Mouse (Mus musculus) yolk sac, embryonic 10.5 days (tissue): ENCODE results near the gene Gpat3.
A peak's percentile ranks its signal among the peaks of the same experiment; 100 is the strongest.

Experiments used
- DNase-seq: peaks from one replicate; pipeline ENCODE4 v3.0.0-alpha.2; 2017; ENCODE audit warnings: low spot score

Gene Gpat3

DNA sequence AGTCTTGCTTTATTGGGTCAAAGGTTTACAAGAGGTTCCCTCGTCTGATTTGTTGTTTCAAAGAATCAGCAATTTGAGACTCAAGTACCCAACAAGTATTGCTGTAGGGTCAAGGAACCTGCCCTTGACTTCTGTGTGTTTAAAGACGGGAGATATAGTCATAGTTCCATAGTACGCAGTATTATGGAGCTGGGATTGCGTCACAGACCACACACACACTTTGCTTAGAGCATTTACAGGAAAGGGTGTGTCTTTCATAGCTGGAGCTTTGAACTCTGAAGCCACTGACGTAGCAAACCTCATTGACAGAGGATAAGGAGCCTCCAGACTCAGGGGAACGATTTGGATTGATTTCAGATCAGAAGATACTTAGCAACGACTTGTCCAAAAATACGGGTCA, 70.9 kb downstream of the Gpat3 start:
- DNase-seq = no peak

DNA sequence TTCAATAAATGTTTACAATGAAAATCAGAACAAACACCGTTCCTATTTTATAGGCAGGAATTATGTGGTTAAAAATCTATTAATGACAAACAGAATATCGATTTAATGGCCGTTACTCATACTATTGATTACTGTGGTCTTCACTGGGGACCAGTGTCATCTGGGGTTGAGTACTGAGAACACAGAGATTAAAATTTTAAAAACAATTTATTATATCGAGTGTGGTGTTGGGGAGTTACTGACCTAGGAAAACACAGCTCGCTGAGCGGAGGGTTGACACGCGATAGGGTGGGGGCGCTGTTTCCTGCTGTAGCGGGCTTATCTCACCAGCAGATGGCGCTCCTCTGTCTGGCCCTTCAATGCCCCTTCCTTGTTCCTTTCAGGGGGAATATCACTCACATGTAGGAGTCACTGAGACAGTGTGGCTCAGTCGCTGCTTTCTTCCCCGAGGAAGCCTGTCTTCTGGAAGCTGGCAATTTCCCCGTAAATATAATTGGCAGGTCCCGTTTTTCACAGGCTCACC, 71.8 kb downstream of the Gpat3 start:
- DNase-seq = peak; percentile 17

DNA sequence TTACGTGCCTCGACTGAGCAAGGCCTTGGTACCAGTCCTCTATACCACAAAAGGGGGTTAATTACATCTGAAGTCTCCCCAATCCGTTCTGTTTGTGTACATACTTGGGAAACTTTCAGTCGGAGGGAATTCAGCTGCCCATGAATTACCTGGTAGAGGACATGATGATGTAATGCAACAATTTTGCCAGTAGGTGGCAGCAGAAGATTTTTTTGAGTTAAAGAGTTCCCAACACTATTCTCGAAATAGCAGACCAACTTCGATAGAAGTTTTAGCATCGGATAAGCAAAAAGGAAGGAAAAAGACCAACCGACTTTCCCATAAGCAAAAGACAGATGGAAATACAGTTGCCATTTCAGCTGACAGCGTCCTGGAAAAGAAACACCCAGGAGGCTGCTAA, 73.6 kb downstream of the Gpat3 start:
- peak; percentile 20 for DNase-seq

DNA sequence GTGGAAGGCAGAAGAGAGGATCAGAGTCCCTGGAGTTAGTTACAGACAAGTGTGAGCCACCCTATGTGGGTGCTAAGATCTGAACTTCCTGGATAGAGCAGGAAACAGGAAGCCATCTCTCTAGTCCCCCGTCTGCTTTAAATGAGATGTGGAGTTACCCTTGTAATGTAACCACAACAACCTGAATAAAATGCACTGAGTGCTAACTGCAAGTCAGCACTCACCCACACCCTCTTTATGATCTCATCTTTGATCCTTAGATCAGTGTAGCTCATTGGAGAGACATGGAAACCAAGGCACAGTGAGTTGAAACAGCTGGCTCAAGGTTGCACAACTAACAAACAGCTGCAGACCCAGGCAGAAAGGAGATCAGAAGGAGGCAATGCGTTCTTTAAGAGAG, 84.2 kb downstream of the Gpat3 start:
- no peak for DNase-seq

DNA sequence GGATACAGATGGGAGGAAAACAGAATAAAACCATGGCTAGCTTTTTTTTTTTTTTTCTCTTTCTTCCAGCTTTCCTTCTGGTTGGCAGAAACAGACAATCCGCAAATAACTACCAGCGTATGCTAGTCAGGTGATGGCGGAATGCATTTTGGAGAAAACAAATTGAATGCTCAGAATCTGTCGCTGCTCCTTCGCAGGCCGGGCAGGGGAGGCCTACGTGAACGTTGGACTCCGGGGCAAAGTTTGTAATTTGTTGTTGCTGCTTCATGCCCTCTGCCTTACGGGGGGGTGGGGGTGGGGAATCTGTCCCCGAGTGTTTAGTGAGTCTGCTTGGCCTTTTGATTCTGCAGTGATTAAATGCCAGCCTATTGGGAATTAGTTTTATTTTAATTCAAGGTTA, 98.2 kb downstream of the Gpat3 start:
- DNase-seq = peak; percentile 9

DNA sequence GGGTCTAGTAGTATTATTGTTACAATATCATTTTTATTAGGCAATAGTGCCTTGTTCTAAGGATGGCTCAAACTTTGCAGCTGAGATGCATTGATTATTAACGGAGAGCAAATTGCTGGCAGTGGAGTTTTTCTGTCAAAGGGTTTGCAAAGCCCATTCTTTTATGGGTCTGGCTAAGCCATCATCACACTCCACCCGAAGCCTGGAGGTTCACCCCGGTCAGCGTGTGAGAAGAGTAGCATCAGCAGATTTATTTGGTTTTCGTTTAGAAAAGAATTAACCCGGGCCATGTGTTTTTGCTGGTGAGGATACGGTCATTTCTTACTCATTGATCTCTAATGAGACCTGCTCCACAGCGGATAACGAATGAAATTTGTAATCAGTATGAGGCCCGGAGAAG, 99.8 kb downstream of the Gpat3 start:
- DNase-seq = no peak
